ENCODE assay signal across 28 mouse cellular contexts in genomic region chr3:66546576-66546975, GRCm38 (mm10).
DNase-seq lines count a peak whose midpoint lies in the region; ATAC-seq and TF ChIP-seq lines count a peak whose summit lies in the region.
"Had no signal": no experiment of that assay in that cellular context is flagged by ENCODE, and none has a peak within 500 bp of the region (broad histone marks: within the 10 kb centered on the region; RNA-seq: fewer than 3 reads in every experiment).

No protein-coding gene starts in this region.

- 91% methylated on average over 4 of the region's 4 CpGs for WGBS in midbrain, embryonic 11.5 days
- 90% methylated on average over 4 of the region's 4 CpGs for WGBS in midbrain, embryonic 13.5 days
- WGBS in liver, embryonic 16.5 days (ENCODE audit: insufficient replicate concordance) = 11% methylated on average over 4 of the region's 4 CpGs
- 56% methylated on average over 4 of the region's 4 CpGs for WGBS in lung, adult 2 months

- no peak for ATAC-seq in midbrain, embryonic 11.5 days (ENCODE audit: low FRiP score)
- ATAC-seq in midbrain, embryonic 13.5 days = no peak
- ATAC-seq in hematopoietic stem cell, adult 5-6 weeks (replicated peaks in 1 of 2; ENCODE audit: insufficient read depth in 1 of 2, low FRiP score in 2 of 2, low TSS enrichment in 1 of 2, low read depth in 1 of 2, poor library complexity in 2 of 2, severe bottlenecking in 2 of 2) = peak; percentile 69 to 75
- ATAC-seq in liver, embryonic 16.5 days (ENCODE audit: low read depth) = peak; percentile 73
- ATAC-seq: intestine, postnatal 0 days had no signal

- no peaks in the 10 kb centered on the region for H3K27me3 ChIP-seq in midbrain, embryonic 11.5 days (ENCODE audit: control insufficient read depth, insufficient read depth, low read length)
- H3K27me3 ChIP-seq in midbrain, embryonic 13.5 days = no peaks in the 10 kb centered on the region
- H3K27me3 ChIP-seq in liver, embryonic 16.5 days (ENCODE audit: control insufficient read depth, insufficient read depth, low read depth, low read length) = no peaks in the 10 kb centered on the region
- H3K27me3 ChIP-seq: embryonic facial prominence, embryonic 15.5 days; heart, embryonic 15.5 days; limb, embryonic 13.5 days; stomach, embryonic 15.5 days had no signal

- no peak overlapping the region for H3K4me2 ChIP-seq in midbrain, embryonic 11.5 days
- no peak overlapping the region for H3K4me2 ChIP-seq in midbrain, embryonic 13.5 days (replicated peaks)
- H3K4me2 ChIP-seq in liver, embryonic 16.5 days (ENCODE audit: low read depth, low read length) = no peak overlapping the region
- H3K4me2 ChIP-seq: embryonic facial prominence, embryonic 15.5 days; forebrain, embryonic 12.5 days; heart, embryonic 15.5 days; hindbrain, embryonic 14.5 days; limb, embryonic 13.5 days; lung, embryonic 14.5 days; stomach, embryonic 15.5 days had no signal

- H3K9me3 ChIP-seq in midbrain, embryonic 11.5 days (ENCODE audit: control insufficient read depth, low read length) = no peaks in the 10 kb centered on the region
- H3K9me3 ChIP-seq in midbrain, embryonic 13.5 days = peaks cover 5% of the 10 kb centered on the region; the same call in 1 of the 2 replicates
- H3K9me3 ChIP-seq in liver, embryonic 16.5 days (replicated peaks; ENCODE audit: control insufficient read depth, low read length) = no peaks in the 10 kb centered on the region
- H3K9me3 ChIP-seq: embryonic facial prominence, embryonic 10.5 days; embryonic facial prominence, embryonic 15.5 days; heart, embryonic 10.5 days; heart, embryonic 15.5 days; stomach, embryonic 15.5 days had no signal

- peak; percentile 51 for DNase-seq in midbrain, embryonic 11.5 days (ENCODE audit: low spot score, missing footprints)
- no peak for DNase-seq in kidney, postnatal 14 days
- no peak for DNase-seq in frontal cortex, postnatal 10 days (ENCODE audit: low spot score in 2 of 2)
- no peak for DNase-seq in left cerebral cortex, adult 18-20 months (ENCODE audit: low spot score in 2 of 2)
- DNase-seq in lung, adult 2 months = no peak
- DNase-seq: adrenal gland, postnatal 10 days; cerebellum, adult 11-12 months; cerebellum, postnatal 14 days; gastrocnemius, postnatal 14 days; heart, adult 11 months; heart, postnatal 36 days; kidney, postnatal 25 days; lung, embryonic 14.5 days; lung, postnatal 14 days; midbrain, embryonic 14.5 days; right cerebral cortex, postnatal 14 days had no signal

- H3K36me3 ChIP-seq in midbrain, embryonic 11.5 days (ENCODE audit: control insufficient read depth, insufficient read depth, low read length) = no peaks in the 10 kb centered on the region
- H3K36me3 ChIP-seq in midbrain, embryonic 13.5 days = no peaks in the 10 kb centered on the region
- H3K36me3 ChIP-seq in liver, embryonic 16.5 days (ENCODE audit: control insufficient read depth, insufficient read depth) = no peaks in the 10 kb centered on the region
- H3K36me3 ChIP-seq: embryonic facial prominence, embryonic 10.5 days; embryonic facial prominence, embryonic 15.5 days; forebrain, embryonic 12.5 days; heart, embryonic 10.5 days; heart, embryonic 15.5 days; limb, embryonic 13.5 days; stomach, embryonic 15.5 days had no signal

- H3K4me1 ChIP-seq in midbrain, embryonic 11.5 days (ENCODE audit: control insufficient read depth, insufficient read depth, low read length) = no peaks in the 10 kb centered on the region
- no peaks in the 10 kb centered on the region for H3K4me1 ChIP-seq in midbrain, embryonic 13.5 days (replicated peaks)
- H3K4me1 ChIP-seq in liver, embryonic 16.5 days (ENCODE audit: control insufficient read depth, low read depth, low read length) = peaks cover 5% of the 10 kb centered on the region
- no peaks in the 10 kb centered on the region; the same call in 1 of the 2 replicates for H3K4me1 ChIP-seq in lung, adult 2 months (ENCODE audit: control insufficient read depth, insufficient read depth, low read length)
- H3K4me1 ChIP-seq: embryonic facial prominence, embryonic 10.5 days; embryonic facial prominence, embryonic 15.5 days; forebrain, embryonic 12.5 days; heart, embryonic 10.5 days; heart, embryonic 15.5 days; stomach, embryonic 15.5 days had no signal

- no peak overlapping the region for H3K9ac ChIP-seq in midbrain, embryonic 11.5 days (ENCODE audit: low read length)
- no peak overlapping the region for H3K9ac ChIP-seq in midbrain, embryonic 13.5 days (replicated peaks)
- no peak overlapping the region for H3K9ac ChIP-seq in liver, embryonic 16.5 days (ENCODE audit: low read depth, low read length)
- H3K9ac ChIP-seq: embryonic facial prominence, embryonic 15.5 days; forebrain, embryonic 12.5 days; heart, embryonic 15.5 days; hindbrain, embryonic 14.5 days; limb, embryonic 13.5 days; lung, embryonic 14.5 days; stomach, embryonic 15.5 days had no signal

- no peak for TF ChIP-seq CTCF in lung, adult 2 months (IDR thresholded peaks at IDR 0.05; ENCODE audit: insufficient read depth, low read length)

- no peak overlapping the region for H3K4me3 ChIP-seq in midbrain, embryonic 11.5 days (ENCODE audit: low read depth, low read length)
- no peak overlapping the region for H3K4me3 ChIP-seq in midbrain, embryonic 13.5 days (replicated peaks)
- no peak overlapping the region for H3K4me3 ChIP-seq in liver, embryonic 16.5 days (ENCODE audit: low read depth, low read length)
- H3K4me3 ChIP-seq in lung, adult 2 months (replicated peaks; ENCODE audit: extremely low read depth, low read depth, low read length) = no peak overlapping the region
- H3K4me3 ChIP-seq: embryonic facial prominence, embryonic 10.5 days; embryonic facial prominence, embryonic 15.5 days; forebrain, embryonic 12.5 days; heart, embryonic 10.5 days; heart, embryonic 15.5 days; limb, embryonic 13.5 days; stomach, embryonic 15.5 days had no signal

- H3K27ac ChIP-seq in midbrain, embryonic 11.5 days (ENCODE audit: low read depth, low read length) = no peak overlapping the region
- H3K27ac ChIP-seq in midbrain, embryonic 13.5 days = no peak overlapping the region
- H3K27ac ChIP-seq in liver, embryonic 16.5 days (ENCODE audit: low read length) = no peak overlapping the region
- H3K27ac ChIP-seq: embryonic facial prominence, embryonic 10.5 days; embryonic facial prominence, embryonic 15.5 days; forebrain, embryonic 12.5 days; heart, embryonic 10.5 days; heart, embryonic 15.5 days; hindbrain, embryonic 14.5 days; limb, embryonic 13.5 days; stomach, embryonic 15.5 days had no signal

- TF ChIP-seq POLR2A in lung, adult 2 months (IDR thresholded peaks at IDR 0.05; ENCODE audit: borderline replicate concordance, extremely low read depth, low read depth, low read length) = no peak

Comparison
In these comparisons a context has a peak if more than half of its experiments do, and no peak if none do; other contexts are left out.
1. ATAC-seq: peak in hematopoietic stem cell, adult 5-6 weeks (2 of 2) and liver, embryonic 16.5 days (single experiment); none in midbrain, embryonic 11.5 days (single experiment) and midbrain, embryonic 13.5 days (single experiment).